Mouse (Mus musculus) liver, adult 2 months (tissue): ENCODE data around the gene Utf1.

Source experiments
- CTCF ChIP-seq: fragments of 200-500 bp; IDR thresholded peaks from 2 replicates; pipeline ENCODE4 v1.5.1; 2011; ENCODE audit warnings: low read depth, low read length, control low read depth
- POLR2A ChIP-seq: fragments of 200-500 bp; IDR thresholded peaks from 2 replicates; pipeline ENCODE4 v1.6.1; 2011; ENCODE audit warnings: low read length, control low read depth; ENCODE audit not compliant: insufficient read depth; ENCODE audit errors: extremely low read depth

- TF ChIP-seq CTCF = no peak
- no peak for TF ChIP-seq POLR2A
Measured at GRCm38 (mm10) chr7:139894655-139895557, 48.7 kb upstream of the Utf1 start, which contains the start of gene Kndc1.
